Mouse (Mus musculus) left cerebral cortex, adult 2 months (tissue): Measurements from ENCODE around the gene Rack1. TPM values are rescaled to one million over a fixed set of nuclear protein-coding genes. Genes with fewer than 3 reads are reported as not detected.
"Not testable (repeated sequence)": the region's sequence is repeated elsewhere in the genome, so short reads cannot be mapped to it uniquely, and the experiment has no call there.

Source experiments
- DNase-seq, 2 experiments: peaks; one replicate each; pipeline ENCODE4 v3.0.0; 2021 to 2022; ENCODE audit warnings: low spot score in 2 of 2, mixed read lengths in 1 of 2; ENCODE audit errors: extremely low spot score in 1 of 2
- H3K27ac ChIP-seq: fragments of 200-600 bp; 2 replicates; pipeline ENCODE4 v1.8.1; 2022
- H3K4me3 ChIP-seq: fragments of 200-600 bp; 2 replicates; pipeline ENCODE4 v1.8.1; 2022
- CTCF ChIP-seq: fragments of 200-600 bp; IDR thresholded peaks from 2 replicates; pipeline ENCODE4 v1.8.1; 2022; ENCODE audit warnings: antibody characterized with exemption, mild to moderate bottlenecking, moderate library complexity
- intact Hi-C: fragments of 180-260 bp; cut with DNase I; formaldehyde crosslinking; loops from one replicate; pipeline ENCODE4 v1.15.1; 2025
- total RNA-seq, 2 experiments: library from RNA; stranded (reverse); gene quantifications; 2 replicates each; pipeline ENCODE4 v1.2.3; 2021

Rack1 gene
- total RNA-seq, 2 experiments from 2014 or later: 218 to 220 TPM

- Histone ChIP-seq H3K27ac (no peak overlapping the region), H3K4me3 (no peak overlapping the region)
- TF ChIP-seq CTCF: peak; percentile 62
- intact Hi-C loops: no loop called here
- no peak for DNase-seq
Measured at GRCm38 (mm10) chr11:48779450-48779849, 20.7 kb upstream of the Rack1 start.

- intact Hi-C loops: no loop called here
- no peak overlapping the region for H3K27ac ChIP-seq
- TF ChIP-seq CTCF: no peak; the same call in none of the 2 replicates
- no peak overlapping the region for H3K4me3 ChIP-seq
- no peak for DNase-seq
Measured at GRCm38 (mm10) chr11:48782243-48782642, 17.9 kb upstream of the Rack1 start.

DNA sequence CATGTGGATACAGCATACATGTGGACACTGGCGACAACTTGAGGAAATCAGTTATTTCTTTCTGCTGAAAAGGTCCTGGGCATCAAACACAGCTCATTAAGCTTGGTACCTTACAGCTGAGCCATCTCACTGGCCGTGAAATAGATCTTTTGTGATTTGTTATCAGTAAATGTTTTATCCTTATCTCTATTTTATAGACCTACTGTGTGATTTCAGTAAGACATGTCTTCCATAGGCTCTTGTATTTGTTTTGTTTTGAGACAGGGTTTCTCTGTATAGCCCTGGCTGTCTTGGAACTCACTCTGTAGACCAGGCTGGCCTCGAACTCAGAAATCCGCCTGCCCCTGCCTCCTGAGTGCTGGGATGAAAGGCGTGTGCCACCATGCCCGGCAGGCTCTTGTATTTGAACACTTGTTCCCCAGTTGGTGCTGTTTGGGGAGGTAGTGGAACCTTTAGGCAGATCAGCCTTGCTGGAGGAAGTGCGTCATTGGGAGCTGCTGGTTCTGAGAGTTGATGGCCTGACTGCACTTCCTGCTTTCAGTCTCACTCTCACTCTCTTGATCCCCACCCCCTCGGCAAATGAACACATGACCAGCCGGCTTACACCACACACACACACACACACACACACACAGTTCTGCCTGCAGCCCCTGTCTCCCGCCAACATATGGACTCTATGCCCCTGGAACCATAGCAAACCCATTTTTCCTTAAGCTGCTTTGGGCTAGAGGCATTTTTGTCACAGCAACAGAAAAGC lies 12.5 kb upstream of the Rack1 start:
- H3K4me3 ChIP-seq: no peak overlapping the region
- no peak overlapping the region for H3K27ac ChIP-seq
- no peak for DNase-seq
- intact Hi-C loops: loop anchor here (2.0 kb wide), 1 partner anchor 765 kb away; no protein-coding TSS in a partner anchor
- no peak for TF ChIP-seq CTCF

- peak; percentile 76 for TF ChIP-seq CTCF
- intact Hi-C loops: loop anchor here (2.0 kb wide), 1 partner anchor 764 kb away; no protein-coding TSS in a partner anchor
- peak; percentile 68 to 69 for DNase-seq
- peak overlapping the region; percentile 34 for H3K4me3 ChIP-seq
- no peak overlapping the region for H3K27ac ChIP-seq
Measured at GRCm38 (mm10) chr11:48788311-48789089, 11.6 kb upstream of the Rack1 start.

- no peak for TF ChIP-seq CTCF
- intact Hi-C loops: loop anchor here (2.0 kb wide), 1 partner anchor 764 kb away; no protein-coding TSS in a partner anchor
- DNase-seq: no peak
Measured at GRCm38 (mm10) chr11:48789215-48789614, 10.9 kb upstream of the Rack1 start.

GRCm38 (mm10) chr11:48789973-48790823 lies 9.9 kb upstream of the Rack1 start:
- TF ChIP-seq CTCF: peak; percentile 86
- intact Hi-C loops: loop anchor here (1.0 to 2.0 kb wide), 3 partner anchors 69 to 763 kb away; no protein-coding TSS in a partner anchor
- Histone ChIP-seq H3K27ac (no peak overlapping the region), H3K4me3 (no peak overlapping the region)
- peak; percentile 82 to 89 for DNase-seq

More at GRCm38 (mm10) chr11:48789215-48789614, 10.9 kb upstream of the Rack1 start:
- H3K4me3 ChIP-seq: no peak overlapping the region
- no peak overlapping the region for H3K27ac ChIP-seq

DNA sequence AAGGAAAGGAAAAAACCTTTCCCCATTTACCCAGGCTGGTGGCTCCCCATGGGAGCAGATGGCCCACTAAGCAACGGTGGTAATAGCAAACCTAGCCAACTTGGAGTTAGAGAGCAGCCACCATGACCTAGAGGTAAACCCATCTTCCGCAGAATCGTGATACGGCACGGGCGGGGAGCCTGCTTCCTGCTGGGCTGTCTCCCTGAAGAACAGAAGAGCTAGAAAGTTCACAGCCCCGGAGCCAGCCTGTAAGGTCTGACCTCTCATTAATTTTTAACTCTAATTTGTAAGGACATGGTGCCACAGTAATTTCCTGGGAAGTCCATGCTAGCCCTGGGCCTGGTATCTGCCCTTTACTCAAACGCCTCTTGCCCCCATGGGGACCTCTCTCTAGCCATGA lies 9.2 kb upstream of the Rack1 start:
- no peak overlapping the region for H3K4me3 ChIP-seq
- no peak overlapping the region for H3K27ac ChIP-seq
- no peak for TF ChIP-seq CTCF
- intact Hi-C loops: loop anchor here (1.0 to 2.0 kb wide), 2 partner anchors 68 to 312 kb away; no protein-coding TSS in a partner anchor
- DNase-seq: no peak

DNA sequence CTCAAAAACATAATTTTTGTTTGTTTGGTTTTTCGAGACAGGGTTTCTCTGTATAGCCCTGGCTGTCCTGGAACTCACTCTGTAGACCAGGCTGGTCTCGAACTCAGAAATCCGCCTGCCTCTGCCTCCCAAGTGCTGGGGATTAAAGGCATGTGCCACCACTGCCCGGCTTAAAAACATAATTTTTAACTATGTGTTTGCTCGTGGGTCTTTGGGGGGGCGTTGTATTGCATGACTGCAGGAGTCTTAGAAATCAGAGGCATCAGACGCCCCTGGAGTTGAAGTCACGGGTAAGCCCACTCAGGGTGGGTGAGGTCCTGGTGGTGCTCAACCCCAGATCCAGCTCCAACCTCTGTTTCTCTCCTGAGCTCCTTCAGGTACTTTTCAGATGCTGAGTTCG lies 8.2 kb upstream of the Rack1 start:
- intact Hi-C loops: loop anchor here (2.0 kb wide), 1 partner anchor 311 kb away; no protein-coding TSS in a partner anchor

DNA sequence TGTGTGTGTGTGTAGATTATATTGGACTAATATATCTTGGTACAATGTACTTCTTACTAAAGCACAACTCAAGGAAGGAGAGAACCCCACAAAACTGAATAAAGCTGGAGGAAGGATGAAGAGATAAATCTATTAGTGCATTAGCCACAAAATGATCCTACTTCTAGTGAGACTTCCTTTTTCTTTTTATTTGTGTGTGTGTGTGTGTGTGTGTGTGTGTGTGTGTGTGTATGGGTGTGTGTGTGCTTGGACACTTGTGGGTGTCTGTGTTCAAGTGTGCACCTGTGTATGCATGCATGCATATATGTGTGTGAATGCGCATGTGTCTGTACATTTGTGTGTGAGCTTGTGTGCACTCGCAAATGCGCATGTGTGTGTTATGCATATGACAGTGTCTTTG lies 6.9 kb upstream of the Rack1 start:
- no peak for TF ChIP-seq CTCF
- Histone ChIP-seq H3K4me3 (no peak overlapping the region), H3K27ac (no peak overlapping the region)
- intact Hi-C loops: no loop called here
- no peak for DNase-seq

More for the DNA sequence above, 8.2 kb upstream of the Rack1 start:
- H3K27ac ChIP-seq, H3K4me3 ChIP-seq, DNase-seq: not testable (repeated sequence)

GRCm38 (mm10) chr11:48795221-48795620 lies 4.9 kb upstream of the Rack1 start:
- intact Hi-C loops: no loop called here
- H3K27ac ChIP-seq: no peak overlapping the region
- H3K4me3 ChIP-seq: no peak overlapping the region
- no peak for DNase-seq
- peak; percentile 40 for TF ChIP-seq CTCF

DNA sequence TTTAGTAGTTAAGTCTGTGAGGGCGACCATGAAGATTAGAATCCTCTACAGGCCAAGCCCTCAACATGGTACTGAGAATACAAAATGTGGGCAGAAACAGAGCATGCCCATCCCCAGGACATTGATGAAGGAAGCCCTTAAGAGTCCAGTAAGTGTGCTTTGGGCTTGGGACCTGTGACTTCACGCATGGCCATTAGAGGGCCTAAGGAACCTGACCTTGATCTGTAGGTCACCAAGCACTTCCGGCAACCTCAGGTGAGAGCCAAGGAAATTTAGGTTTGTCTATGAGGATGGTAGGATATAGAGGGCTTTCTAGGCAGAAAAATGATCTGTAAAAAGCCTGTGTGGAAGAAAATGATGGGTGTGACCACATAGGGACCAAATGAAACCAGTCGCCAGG lies 3.8 kb upstream of the Rack1 start:
- intact Hi-C loops: no loop called here
- no peak for TF ChIP-seq CTCF
- no peak overlapping the region for H3K4me3 ChIP-seq
- no peak for DNase-seq
- no peak overlapping the region for H3K27ac ChIP-seq
